Comparison of ENCODE assay signal across 19 mouse cellular contexts in the genomic region with DNA sequence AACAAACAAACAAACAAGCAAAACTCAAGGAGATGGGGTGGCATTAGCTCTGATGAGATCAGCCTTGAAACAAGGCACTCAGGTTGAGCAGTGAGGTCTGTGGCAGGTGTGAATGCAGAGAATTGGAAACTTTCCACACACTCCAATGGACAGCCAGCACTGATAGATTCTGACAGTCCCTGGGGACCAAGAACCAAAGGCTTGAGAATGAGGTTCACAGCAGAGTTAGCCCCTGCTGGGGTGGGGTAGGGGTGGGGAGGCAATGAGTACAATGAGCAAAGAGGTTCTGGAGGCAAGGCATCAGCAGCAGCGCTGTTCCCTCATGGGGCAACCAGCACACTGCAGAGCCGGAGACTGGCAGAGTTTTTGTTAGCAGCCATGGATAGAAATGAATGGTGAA.
A peak's percentile ranks its signal among the peaks of the same experiment; 100 is the strongest.
DNase-seq lines count a peak whose midpoint lies in the region; ATAC-seq and TF ChIP-seq lines count a peak whose summit lies in the region.
"Had no signal": no experiment of that assay in that cellular context is flagged by ENCODE, and none has a peak within 500 bp of the region (broad histone marks: within the 10 kb centered on the region; RNA-seq: fewer than 3 reads in every experiment).

No protein-coding gene starts in this region.

- WGBS in forebrain, embryonic 10.5 days, result 14% methylated on average over 2 of the region's 2 CpGs
- 27% methylated on average over 2 of the region's 2 CpGs for WGBS in forebrain, postnatal 0 days
- WGBS in forebrain, embryonic 15.5 days, result 25% methylated on average over 2 of the region's 2 CpGs
- 23% methylated on average over 2 of the region's 2 CpGs for WGBS in midbrain, embryonic 16.5 days

- TF ChIP-seq CTCF in forebrain, postnatal 0 days (IDR thresholded peaks at IDR 0.05; ENCODE audit: low read depth), result no peak
- no peak for TF ChIP-seq CTCF in layer of hippocampus, adult 2 months (conservative IDR thresholded peaks at IDR 0.05)

- H3K36me3 ChIP-seq in forebrain, embryonic 10.5 days (replicated peaks), result no peaks in the 10 kb centered on the region
- H3K36me3 ChIP-seq in forebrain, postnatal 0 days (ENCODE audit: insufficient read depth), result no peaks in the 10 kb centered on the region
- H3K36me3 ChIP-seq in forebrain, embryonic 15.5 days, result no peaks in the 10 kb centered on the region
- no peaks in the 10 kb centered on the region for H3K36me3 ChIP-seq in midbrain, embryonic 16.5 days (ENCODE audit: control insufficient read depth, insufficient read depth, low read length)
- H3K36me3 ChIP-seq: heart, embryonic 13.5 days; intestine, embryonic 15.5 days; neural tube, embryonic 12.5 days had no signal

- H3K9me3 ChIP-seq in forebrain, embryonic 10.5 days, result no peaks in the 10 kb centered on the region
- H3K9me3 ChIP-seq in forebrain, postnatal 0 days (ENCODE audit: low read length), result no peaks in the 10 kb centered on the region
- H3K9me3 ChIP-seq in forebrain, embryonic 15.5 days, result no peaks in the 10 kb centered on the region
- no peaks in the 10 kb centered on the region for H3K9me3 ChIP-seq in midbrain, embryonic 16.5 days (replicated peaks; ENCODE audit: control insufficient read depth, low read length, poor library complexity, severe bottlenecking)
- H3K9me3 ChIP-seq: heart, embryonic 13.5 days; intestine, embryonic 15.5 days; neural tube, embryonic 12.5 days had no signal

- H3K4me3 ChIP-seq in forebrain, embryonic 10.5 days, result no peak overlapping the region
- no peak overlapping the region for H3K4me3 ChIP-seq in forebrain, postnatal 0 days (ENCODE audit: low read depth, low read length)
- no peak overlapping the region for H3K4me3 ChIP-seq in forebrain, embryonic 15.5 days
- H3K4me3 ChIP-seq in midbrain, embryonic 16.5 days (ENCODE audit: low read depth, low read length), result no peak overlapping the region
- no peak overlapping the region for H3K4me3 ChIP-seq in layer of hippocampus, adult 2 months
- H3K4me3 ChIP-seq: heart, embryonic 13.5 days; intestine, embryonic 15.5 days; neural tube, embryonic 12.5 days had no signal

- H3K4me2 ChIP-seq in forebrain, postnatal 0 days (ENCODE audit: low read depth), result no peak overlapping the region
- H3K4me2 ChIP-seq in forebrain, embryonic 15.5 days (replicated peaks), result no peak overlapping the region
- no peak overlapping the region for H3K4me2 ChIP-seq in midbrain, embryonic 16.5 days (ENCODE audit: low read length)
- H3K4me2 ChIP-seq: heart, embryonic 13.5 days; intestine, embryonic 15.5 days; neural tube, embryonic 12.5 days had no signal

- DNase-seq in forebrain, embryonic 10.5 days (ENCODE audit: extremely low spot score, low spot score), result no peak
- no peak for DNase-seq in forebrain, postnatal 0 days
- peak; percentile 10 for DNase-seq in ZHBTc4 (ENCODE audit: low read depth, low spot score)
- DNase-seq in yolk sac, embryonic 10.5 days (ENCODE audit: low spot score), result no peak
- no peak for DNase-seq in layer of hippocampus, adult 2 months (ENCODE audit: low spot score in 2 of 2)
- DNase-seq in urinary bladder, postnatal 4 days (ENCODE audit: low spot score in 2 of 2), result no peak
- DNase-seq: adrenal gland, postnatal 14 days; gastrocnemius, postnatal 10 days; heart, adult 18-20 months; heart, postnatal 4 days; liver; thymus, postnatal 25 days had no signal

- H3K9ac ChIP-seq in forebrain, postnatal 0 days, result no peak overlapping the region
- no peak overlapping the region for H3K9ac ChIP-seq in forebrain, embryonic 15.5 days (replicated peaks)
- no peak overlapping the region for H3K9ac ChIP-seq in midbrain, embryonic 16.5 days (ENCODE audit: low read depth, low read length)
- H3K9ac ChIP-seq: heart, embryonic 13.5 days; intestine, embryonic 15.5 days; neural tube, embryonic 12.5 days had no signal

- peaks cover 49% of the 10 kb centered on the region for H3K4me1 ChIP-seq in forebrain, embryonic 10.5 days
- H3K4me1 ChIP-seq in forebrain, postnatal 0 days (ENCODE audit: insufficient read depth), result no peaks in the 10 kb centered on the region
- peaks cover 6% of the 10 kb centered on the region for H3K4me1 ChIP-seq in forebrain, embryonic 15.5 days
- H3K4me1 ChIP-seq in midbrain, embryonic 16.5 days (ENCODE audit: control insufficient read depth, insufficient read depth, low read length), result peaks cover 8% of the 10 kb centered on the region; the same call in 1 of the 2 replicates
- H3K4me1 ChIP-seq: heart, embryonic 13.5 days; intestine, embryonic 15.5 days; neural tube, embryonic 12.5 days had no signal

- H3K27me3 ChIP-seq in forebrain, embryonic 10.5 days (ENCODE audit: poor library complexity, severe bottlenecking), result peaks cover 40% of the 10 kb centered on the region
- H3K27me3 ChIP-seq in forebrain, postnatal 0 days (ENCODE audit: insufficient read depth, low read length), result no peaks in the 10 kb centered on the region
- H3K27me3 ChIP-seq in forebrain, embryonic 15.5 days, result no peaks in the 10 kb centered on the region
- H3K27me3 ChIP-seq in midbrain, embryonic 16.5 days (ENCODE audit: control insufficient read depth, insufficient read depth, low read depth, low read length), result no peaks in the 10 kb centered on the region
- H3K27me3 ChIP-seq: intestine, embryonic 15.5 days had no signal

- ATAC-seq in forebrain, postnatal 0 days, result no peak
- ATAC-seq in forebrain, embryonic 15.5 days (replicated peaks), result peak; percentile 19; the same call in 1 of the 2 replicates
- ATAC-seq in midbrain, embryonic 16.5 days, result peak; percentile 55; the same call in 1 of the 2 replicates
- ATAC-seq: CD4-positive, CD25-positive, alpha-beta regulatory T cell, adult 4 months; intestine, embryonic 15.5 days; lung, postnatal 0 days had no signal

- H3K27ac ChIP-seq in forebrain, embryonic 10.5 days, result peak overlapping the region; percentile 80
- H3K27ac ChIP-seq in forebrain, postnatal 0 days (ENCODE audit: low read depth, low read length), result no peak overlapping the region
- H3K27ac ChIP-seq in forebrain, embryonic 15.5 days (replicated peaks), result no peak overlapping the region
- no peak overlapping the region for H3K27ac ChIP-seq in midbrain, embryonic 16.5 days (ENCODE audit: low read length)
- H3K27ac ChIP-seq in layer of hippocampus, adult 2 months, result no peak overlapping the region
- H3K27ac ChIP-seq: heart, embryonic 13.5 days; intestine, embryonic 15.5 days; neural tube, embryonic 12.5 days had no signal
